Mouse (Mus musculus): ENCODE data around the gene Msh2. TPM values are rescaled to one million over a fixed set of nuclear protein-coding genes. Genes with fewer than 3 reads are reported as not detected.
"Not testable (repeated sequence)": the region's sequence is repeated elsewhere in the genome, so short reads cannot be mapped to it uniquely, and the experiment has no call there.

Gene Msh2
- 49.0 and 51.6 TPM in 2 replicates for polyA plus RNA-seq (2016; fragmentation: Nextera tagmentation; extraction: Ambion mirVana)

- Histone ChIP-seq H3K27me3 (replicated peaks) (no peaks in the 10 kb centered on the region), H3K36me3 (no peaks in the 10 kb centered on the region), H3K9me3 (replicated peaks) (0 out of 2 replicates have a peak, but pooled peaks cover 3% of the 10 kb centered on the region), H3K4me2 (peak within 1 kb of the TSS; percentile 95), H3K9ac (peak within 1 kb of the TSS; percentile 82), H3K4me1 (replicated peaks) (peaks cover 3% of the 10 kb centered on the region; the same call in 1 of the 2 replicates), H3K4me3 (peak within 1 kb of the TSS; percentile 72), H3K27ac (ENCODE audit: poor library complexity, severe bottlenecking) (peak within 1 kb of the TSS; percentile 61)
- peak; percentile 100 for ATAC-seq (ENCODE audit: insufficient number of reproducible peaks, low FRiP score)
- WGBS, result under 1% methylated on average over 44 of the region's 44 CpGs
These were observed at the start of gene Msh2 for GRCm38 (mm10) chr17:87671890-87672660. Msh2 (plus strand) TSS chr17:87672330.

- no peak overlapping the region for H3K4me2 ChIP-seq
- H3K27me3 ChIP-seq (replicated peaks), result no peaks in the 10 kb centered on the region
- H3K9ac ChIP-seq, result no peak overlapping the region
- H3K36me3 ChIP-seq, result no peaks in the 10 kb centered on the region
- no peak overlapping the region for H3K27ac ChIP-seq (ENCODE audit: poor library complexity, severe bottlenecking)
- 63% methylated on average over 3 of the region's 3 CpGs for WGBS
- H3K9me3 ChIP-seq (replicated peaks), result no peaks in the 10 kb centered on the region
- ATAC-seq (ENCODE audit: insufficient number of reproducible peaks, low FRiP score), result no peak
- H3K4me3 ChIP-seq, result no peak overlapping the region
- H3K4me1 ChIP-seq (replicated peaks), result no peaks in the 10 kb centered on the region
These were observed 46.5 kb upstream of the Msh2 start for GRCm38 (mm10) chr17:87625510-87626086.

GRCm38 (mm10) chr17:87628144-87628543 is 44.0 kb upstream of the Msh2 start:
- H3K36me3 ChIP-seq, result no peaks in the 10 kb centered on the region
- no peak overlapping the region for H3K4me2 ChIP-seq
- 0 out of 2 replicates have a peak, but pooled peaks cover 5% of the 10 kb centered on the region for H3K27me3 ChIP-seq (replicated peaks)
- ATAC-seq (ENCODE audit: insufficient number of reproducible peaks, low FRiP score), result no peak
- no peaks in the 10 kb centered on the region for H3K4me1 ChIP-seq (replicated peaks)
- no peak overlapping the region for H3K27ac ChIP-seq (ENCODE audit: poor library complexity, severe bottlenecking)
- H3K9ac ChIP-seq, result no peak overlapping the region
- no peaks in the 10 kb centered on the region for H3K9me3 ChIP-seq (replicated peaks)
- no peak overlapping the region for H3K4me3 ChIP-seq
- WGBS, result 80% methylated on average over 5 of the region's 5 CpGs

GRCm38 (mm10) chr17:87628706-87629105 is 43.4 kb upstream of the Msh2 start:
- no peak overlapping the region for H3K9ac ChIP-seq
- no peaks in the 10 kb centered on the region for H3K36me3 ChIP-seq
- no peak overlapping the region for H3K4me3 ChIP-seq
- WGBS, result 75% methylated on average over 7 of the region's 7 CpGs
- H3K27ac ChIP-seq (ENCODE audit: poor library complexity, severe bottlenecking), result no peak overlapping the region
- H3K4me1 ChIP-seq (replicated peaks), result no peaks in the 10 kb centered on the region
- no peaks in the 10 kb centered on the region for H3K9me3 ChIP-seq (replicated peaks)
- 0 out of 2 replicates have a peak, but pooled peaks cover 5% of the 10 kb centered on the region for H3K27me3 ChIP-seq (replicated peaks)
- H3K4me2 ChIP-seq, result no peak overlapping the region
- no peak for ATAC-seq (ENCODE audit: insufficient number of reproducible peaks, low FRiP score)

- peaks cover 11% of the 10 kb centered on the region for H3K4me1 ChIP-seq (replicated peaks)
- no peaks in the 10 kb centered on the region for H3K9me3 ChIP-seq (replicated peaks)
- peak overlapping the region; percentile 70; the same call in 1 of the 2 replicates for H3K9ac ChIP-seq
- H3K36me3 ChIP-seq, result no peaks in the 10 kb centered on the region
- H3K27me3 ChIP-seq (replicated peaks), result peaks cover 60% of the 10 kb centered on the region
- H3K4me2 ChIP-seq, result peak overlapping the region; percentile 97
- no peak overlapping the region for H3K27ac ChIP-seq (ENCODE audit: poor library complexity, severe bottlenecking)
- 3% methylated on average over 22 of the region's 22 CpGs for WGBS
- ATAC-seq (ENCODE audit: insufficient number of reproducible peaks, low FRiP score), result no peak
- H3K4me3 ChIP-seq, result peak overlapping the region; percentile 66
These were observed 35.1 kb upstream of the Msh2 start for GRCm38 (mm10) chr17:87637056-87637389.

GRCm38 (mm10) chr17:87639242-87639641 is 32.9 kb upstream of the Msh2 start:
- Histone ChIP-seq H3K27me3 (replicated peaks) (peaks cover 51% of the 10 kb centered on the region), H3K4me1 (replicated peaks) (peaks cover 11% of the 10 kb centered on the region), H3K4me3 (no peak overlapping the region), H3K9me3 (replicated peaks) (no peaks in the 10 kb centered on the region), H3K4me2 (no peak overlapping the region), H3K27ac (ENCODE audit: poor library complexity, severe bottlenecking) (no peak overlapping the region), H3K36me3 (no peaks in the 10 kb centered on the region), H3K9ac (no peak overlapping the region)
- 71% methylated on average over 5 of the region's 5 CpGs for WGBS
- ATAC-seq (ENCODE audit: insufficient number of reproducible peaks, low FRiP score), result no peak

- no peak overlapping the region for H3K27ac ChIP-seq (ENCODE audit: poor library complexity, severe bottlenecking)
- no peaks in the 10 kb centered on the region for H3K36me3 ChIP-seq
- WGBS, result 76% methylated on average over 27 of the region's 27 CpGs
- no peak overlapping the region for H3K4me3 ChIP-seq
- H3K27me3 ChIP-seq (replicated peaks), result peaks cover 40% of the 10 kb centered on the region
- H3K9ac ChIP-seq, result no peak overlapping the region
- H3K4me1 ChIP-seq (replicated peaks), result peaks cover 11% of the 10 kb centered on the region
- no peaks in the 10 kb centered on the region for H3K9me3 ChIP-seq (replicated peaks)
- no peak overlapping the region for H3K4me2 ChIP-seq
- no peak for ATAC-seq (ENCODE audit: insufficient number of reproducible peaks, low FRiP score)
These were observed 31.9 kb upstream of the Msh2 start for GRCm38 (mm10) chr17:87640272-87640671.

- Histone ChIP-seq H3K27me3 (replicated peaks) (peaks cover 33% of the 10 kb centered on the region), H3K9me3 (replicated peaks) (no peaks in the 10 kb centered on the region), H3K4me1 (replicated peaks) (peaks cover 6% of the 10 kb centered on the region; the same call in 1 of the 2 replicates), H3K9ac (no peak overlapping the region), H3K4me2 (no peak overlapping the region), H3K27ac (ENCODE audit: poor library complexity, severe bottlenecking) (no peak overlapping the region), H3K36me3 (no peaks in the 10 kb centered on the region), H3K4me3 (no peak overlapping the region)
- ATAC-seq (ENCODE audit: insufficient number of reproducible peaks, low FRiP score), result no peak
- WGBS, result 80% methylated on average over 12 of the region's 12 CpGs
These were observed 31.1 kb upstream of the Msh2 start for GRCm38 (mm10) chr17:87641006-87641405.

- no peaks in the 10 kb centered on the region for H3K4me1 ChIP-seq (replicated peaks)
- H3K9me3 ChIP-seq (replicated peaks), result no peaks in the 10 kb centered on the region
- no peaks in the 10 kb centered on the region for H3K36me3 ChIP-seq
- H3K27me3 ChIP-seq (replicated peaks), result peaks cover 20% of the 10 kb centered on the region
- H3K4me3 ChIP-seq, result no peak overlapping the region
- 81% methylated on average over 8 of the region's 8 CpGs for WGBS
- no peak overlapping the region for H3K27ac ChIP-seq (ENCODE audit: poor library complexity, severe bottlenecking)
- H3K9ac ChIP-seq, result no peak overlapping the region
- no peak overlapping the region for H3K4me2 ChIP-seq
- no peak for ATAC-seq (ENCODE audit: insufficient number of reproducible peaks, low FRiP score)
These were observed 29.4 kb upstream of the Msh2 start for GRCm38 (mm10) chr17:87642744-87643143.

GRCm38 (mm10) chr17:87655616-87656015 is 16.5 kb upstream of the Msh2 start:
- H3K9ac ChIP-seq; H3K27me3 ChIP-seq (replicated peaks); H3K4me1 ChIP-seq (replicated peaks); H3K4me3 ChIP-seq; H3K27ac ChIP-seq (ENCODE audit: poor library complexity, severe bottlenecking); ATAC-seq (ENCODE audit: insufficient number of reproducible peaks, low FRiP score); H3K36me3 ChIP-seq; H3K4me2 ChIP-seq; H3K9me3 ChIP-seq (replicated peaks): not testable (repeated sequence)
- WGBS, result 91% methylated on average over 5 of the region's 5 CpGs

- H3K36me3 ChIP-seq; H3K4me3 ChIP-seq; H3K9ac ChIP-seq; H3K27me3 ChIP-seq (replicated peaks); H3K27ac ChIP-seq (ENCODE audit: poor library complexity, severe bottlenecking); ATAC-seq (ENCODE audit: insufficient number of reproducible peaks, low FRiP score); H3K4me1 ChIP-seq (replicated peaks); H3K9me3 ChIP-seq (replicated peaks); H3K4me2 ChIP-seq: not testable (repeated sequence)
- WGBS, result 84% methylated on average over 9 of the region's 9 CpGs
These were observed 10.1 kb upstream of the Msh2 start for GRCm38 (mm10) chr17:87661958-87662573.
